Mouse (Mus musculus) heart, adult 2 months (tissue): ENCODE results near the gene Il1rn. TPM values are rescaled to one million over a fixed set of nuclear protein-coding genes. Genes with fewer than 3 reads are reported as not detected.
A peak's percentile ranks its signal among the peaks of the same experiment; 100 is the strongest.

Experiments
- DNase-seq, 2 experiments: peaks; one replicate each; pipeline ENCODE4 v3.0.0; 2021
- H3K27ac ChIP-seq: fragments of 200-600 bp; 2 replicates; pipeline ENCODE4 v1.8.1; 2022
- H3K27me3 ChIP-seq: fragments of 200-500 bp; 2 replicates; pipeline ENCODE4 v1.6.1; 2012; ENCODE audit warnings: mild to moderate bottlenecking, low read length, inconsistent platforms, mixed read lengths; ENCODE audit not compliant: control insufficient read depth, insufficient read depth
- H3K36me3 ChIP-seq: fragments of 200-500 bp; 2 replicates; pipeline ENCODE4 v1.6.1; 2012; ENCODE audit warnings: low read length, inconsistent platforms; ENCODE audit not compliant: control insufficient read depth, insufficient read depth
- H3K4me1 ChIP-seq: fragments of 200-500 bp; 2 replicates; pipeline ENCODE4 v1.6.1; 2011; ENCODE audit warnings: low read length; ENCODE audit not compliant: control insufficient read depth, insufficient read depth
- H3K4me3 ChIP-seq: fragments of 200-600 bp; 2 replicates; pipeline ENCODE4 v1.8.1; 2022
- H3K79me2 ChIP-seq: fragments of 200-500 bp; replicated peaks from 2 replicates; pipeline ENCODE4 v1.6.1; 2012; ENCODE audit warnings: mild to moderate bottlenecking, inconsistent platforms, low read length, moderate library complexity, mixed read lengths; ENCODE audit not compliant: control insufficient read depth, insufficient read depth
- H3K9ac ChIP-seq: fragments of 200-500 bp; 2 replicates; pipeline ENCODE4 v1.6.1; 2012; ENCODE audit warnings: low read depth, mild to moderate bottlenecking, control low read depth, inconsistent platforms, low read length, mixed read lengths
- CTCF ChIP-seq: fragments of 200-600 bp; IDR thresholded peaks from 2 replicates; pipeline ENCODE4 v1.8.1; 2022; ENCODE audit warnings: antibody characterized with exemption, mild to moderate bottlenecking, moderate library complexity
- EP300 ChIP-seq: fragments of 200-500 bp; IDR thresholded peaks from 2 replicates; pipeline ENCODE4 v1.6.1; 2011; ENCODE audit warnings: low read depth, low read length, control low read depth; ENCODE audit not compliant: insufficient read depth
- POLR2A ChIP-seq: fragments of 200-500 bp; IDR thresholded peaks from 2 replicates; pipeline ENCODE4 v1.6.1; 2011; ENCODE audit warnings: mild to moderate bottlenecking, low read depth, low read length, control low read depth; ENCODE audit not compliant: insufficient read depth
- WGBS: fragments of 180-500 bp; shearing (Covaris S2); methylation state at CpG from one replicate; pipeline ENCODE4 v1.1.7; 2018; 5-methylcytosine and 5-hydroxymethylcytosine counted together
- intact Hi-C: fragments of 180-260 bp; cut with DNase I; formaldehyde crosslinking; loops from one replicate; pipeline ENCODE4 v1.15.1; 2025
- long read RNA-seq: library from polyadenylated mRNA; stranded (forward); transcript quantifications from one replicate; pipeline ENCODE4 v2.0.0, GENCODE M21; 2021
- polyA plus RNA-seq: library from polyadenylated mRNA; depleted of rRNA; stranded (reverse); fragments of >200 nt; gene quantifications from 2 replicates; pipeline ENCODE4 v1.2.3, GENCODE M21; 2012; rRNA removed
- total RNA-seq, 2 experiments: library from RNA; stranded (reverse); gene quantifications; 2 replicates each; pipeline ENCODE4 v1.2.3; 2021

Gene Il1rn
- total RNA-seq (under 1 TPM; 0.09 to 0.37 TPM), polyA plus RNA-seq (0.12 and 0.23 TPM in 2 replicates)
- long read RNA-seq = 0 reads

DNA sequence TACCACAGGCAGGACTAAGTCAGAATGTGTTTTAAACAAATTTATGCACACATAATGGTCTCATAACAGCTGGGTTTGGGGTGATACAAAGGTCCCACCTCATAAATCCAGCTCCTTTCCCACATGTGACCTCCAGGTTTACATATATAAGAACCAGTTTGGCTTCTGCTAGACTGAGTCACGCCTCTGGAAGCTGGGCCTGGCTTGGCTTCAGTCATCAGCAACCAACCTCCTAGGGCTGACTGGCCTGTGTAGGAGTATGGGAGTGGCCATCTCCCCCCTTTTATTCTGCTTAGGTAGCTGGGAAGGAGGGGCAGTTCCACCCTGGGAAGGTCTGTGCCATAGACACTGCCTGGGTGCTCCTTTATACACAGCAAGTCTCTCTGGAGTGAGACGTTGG is at the start of gene Il1rn:
Il1rn (plus strand) TSS at position 309 of the 400 bp plus-strand sequence.
- no peak within 1 kb of the TSS for H3K9ac ChIP-seq
- H3K4me1 ChIP-seq = peaks cover 3% of the 10 kb centered on the region; the same call in 1 of the 2 replicates
- intact Hi-C loops = no loop called here
- DNase-seq = no peak
- H3K27ac ChIP-seq = no peak within 1 kb of the TSS
- H3K36me3 ChIP-seq = no peaks in the 10 kb centered on the region
- H3K4me3 ChIP-seq = no peak within 1 kb of the TSS
- WGBS = 86% methylated on average over 2 of the region's 2 CpGs
- H3K79me2 ChIP-seq = no peaks in the 10 kb centered on the region
- no peak for TF ChIP-seq POLR2A
- no peaks in the 10 kb centered on the region for H3K27me3 ChIP-seq

DNA sequence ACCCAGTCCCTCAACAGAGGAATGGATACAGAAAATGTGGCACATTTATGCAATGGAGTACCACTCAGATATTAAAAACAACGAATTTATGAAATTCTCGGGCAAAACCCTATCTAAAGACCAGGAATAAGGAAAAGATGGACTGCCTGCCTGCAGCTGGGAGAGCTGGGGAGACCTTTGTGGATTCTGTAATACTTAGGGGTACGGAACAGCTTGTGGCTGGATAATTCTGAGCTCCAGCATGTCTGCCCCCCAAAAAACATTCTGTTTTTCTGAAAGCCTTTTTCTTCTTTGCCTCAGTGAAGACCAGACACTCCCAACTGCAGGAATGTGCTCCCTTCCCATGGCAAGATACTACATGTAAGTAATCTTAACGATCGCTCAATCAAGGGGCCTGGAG is 45.8 kb upstream of the Il1rn start, which contains the start of gene Il1f10:
Il1f10 (plus strand) TSS at position 301 of the 400 bp plus-strand sequence.
- H3K4me1 ChIP-seq = no peaks in the 10 kb centered on the region
- intact Hi-C loops = no loop called here
- no peak for DNase-seq
- no peaks in the 10 kb centered on the region for H3K79me2 ChIP-seq
- no peak within 1 kb of the TSS for H3K27ac ChIP-seq
- no peaks in the 10 kb centered on the region for H3K36me3 ChIP-seq
- no peak within 1 kb of the TSS for H3K4me3 ChIP-seq
- TF ChIP-seq POLR2A = no peak
- no peak for TF ChIP-seq EP300
- TF ChIP-seq CTCF = no peak
- H3K27me3 ChIP-seq = no peaks in the 10 kb centered on the region
- no peak within 1 kb of the TSS for H3K9ac ChIP-seq
- 68% methylated on average over 5 of the region's 5 CpGs for WGBS

DNA sequence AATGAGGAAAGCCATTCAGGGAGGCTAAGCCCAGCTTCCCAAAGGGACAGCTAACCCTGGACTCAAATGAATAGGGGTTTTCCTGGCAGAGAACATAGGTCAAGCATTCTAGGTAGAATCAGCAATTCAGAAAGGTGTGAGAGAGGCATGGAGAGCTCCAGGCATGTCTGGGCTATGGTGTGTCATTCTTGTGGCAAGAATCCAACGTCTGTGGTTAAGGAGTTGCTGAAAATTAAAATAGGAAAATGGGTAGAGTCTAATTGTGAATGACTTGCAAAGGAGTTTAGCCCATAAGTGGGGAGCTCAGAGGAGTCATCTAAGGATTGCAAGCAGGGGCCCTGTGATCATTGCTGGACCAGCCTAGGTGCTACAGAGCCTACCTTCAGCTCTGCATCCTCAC is 42.0 kb upstream of the Il1rn start:
- no peak for DNase-seq
- WGBS = 32% methylated on average over 1 of the region's 1 CpGs
- intact Hi-C loops = no loop called here

DNA sequence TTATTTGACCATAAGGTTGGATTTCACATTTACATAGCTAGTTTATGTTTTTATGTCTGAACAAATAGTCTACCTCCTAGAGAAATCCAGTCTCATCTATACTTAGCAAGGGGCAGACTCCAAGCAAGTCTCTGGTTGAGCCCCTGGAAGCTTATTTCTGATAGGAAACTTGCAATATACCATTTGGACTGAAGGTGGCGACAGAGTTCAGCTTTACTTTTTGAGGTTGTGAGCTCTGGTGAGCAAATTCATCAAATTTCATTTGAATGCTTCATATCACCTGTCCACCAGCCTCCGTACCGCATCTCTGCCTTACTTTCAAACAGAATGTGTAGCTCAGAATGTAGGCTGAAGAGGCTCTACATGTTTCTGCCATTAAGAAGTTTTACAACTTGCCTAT is 39.8 kb upstream of the Il1rn start:
- Histone ChIP-seq H3K27ac (no peak overlapping the region), H3K9ac (no peak overlapping the region), H3K4me1 (no peaks in the 10 kb centered on the region), H3K4me3 (no peak overlapping the region), H3K36me3 (no peaks in the 10 kb centered on the region), H3K79me2 (no peaks in the 10 kb centered on the region), H3K27me3 (no peaks in the 10 kb centered on the region)
- WGBS = 4% methylated on average over 3 of the region's 3 CpGs
- DNase-seq = no peak
- intact Hi-C loops = loop anchor here (1.0 to 2.0 kb wide), 2 partner anchors 108 to 272 kb away; no protein-coding TSS in a partner anchor
- TF ChIP-seq CTCF (peak; percentile 88), EP300 (no peak), POLR2A (no peak)

More for the DNA sequence above, 42.0 kb upstream of the Il1rn start:
- TF ChIP-seq EP300 = no peak
- TF ChIP-seq POLR2A = no peak
- no peak for TF ChIP-seq CTCF
- no peak overlapping the region for H3K9ac ChIP-seq
- no peaks in the 10 kb centered on the region for H3K4me1 ChIP-seq
- no peak overlapping the region for H3K4me3 ChIP-seq
- no peaks in the 10 kb centered on the region for H3K27me3 ChIP-seq
- H3K79me2 ChIP-seq = no peaks in the 10 kb centered on the region
- H3K27ac ChIP-seq = no peak overlapping the region
- H3K36me3 ChIP-seq = no peaks in the 10 kb centered on the region

DNA sequence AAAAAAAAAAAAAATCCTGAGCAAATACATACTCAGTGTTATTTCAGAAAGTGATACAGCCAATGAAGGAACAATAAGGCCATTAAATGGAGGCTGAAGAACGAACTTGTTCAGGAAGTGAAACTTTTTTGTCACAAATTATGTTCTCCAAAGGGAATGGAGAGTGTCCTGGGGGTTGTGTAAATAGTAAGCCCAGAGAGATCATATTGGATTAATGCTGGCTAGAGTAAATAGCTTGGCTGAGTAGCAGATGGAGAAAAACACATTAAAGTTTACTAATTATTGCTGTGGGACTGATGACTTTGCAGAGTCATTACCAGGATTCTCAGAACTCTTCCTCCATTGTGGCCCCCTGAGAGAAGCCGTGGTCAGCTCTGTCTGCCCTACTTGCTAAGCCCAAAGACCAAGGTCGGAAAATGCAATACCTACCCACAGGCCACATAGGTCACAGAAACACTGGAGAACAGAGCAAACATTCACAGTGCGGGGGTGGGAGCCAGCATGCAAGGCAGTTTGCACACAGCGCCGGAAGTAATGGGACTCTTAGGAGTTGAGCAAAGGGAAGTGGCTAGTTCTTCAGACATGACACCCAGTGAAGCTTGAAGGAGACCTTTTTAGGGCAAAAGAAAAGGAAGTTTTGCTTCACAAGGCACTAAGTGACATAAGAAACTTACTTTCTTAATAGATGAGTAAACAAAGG is 25.2 kb upstream of the Il1rn start:
- DNase-seq = peak in 1 of 2 experiments; percentile 27

DNA sequence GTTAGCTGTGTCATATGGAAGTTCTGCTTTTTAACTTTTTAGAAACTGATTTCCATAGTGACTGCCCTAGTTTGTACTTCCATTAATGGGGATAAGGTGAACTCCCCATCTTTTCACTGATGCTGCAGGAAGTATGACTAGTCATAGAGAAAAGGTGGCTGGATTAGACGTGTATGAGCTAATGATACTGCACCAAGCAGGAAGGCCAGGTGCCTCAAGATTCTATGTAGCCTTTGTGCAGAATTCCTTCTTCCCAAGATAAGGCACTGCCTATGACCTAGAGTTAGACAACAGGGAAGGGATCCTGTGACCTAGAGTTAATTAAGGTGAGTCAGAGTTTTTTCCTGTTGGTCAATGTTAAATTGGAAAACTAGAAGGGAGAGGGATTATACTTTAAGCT is 19.7 kb upstream of the Il1rn start:
- H3K27ac ChIP-seq = no peak overlapping the region

More for the DNA sequence above, 25.2 kb upstream of the Il1rn start:
- TF ChIP-seq EP300 (no peak), CTCF (no peak), POLR2A (no peak)
- intact Hi-C loops = no loop called here
- Histone ChIP-seq H3K4me1 (no peaks in the 10 kb centered on the region), H3K4me3 (no peak overlapping the region), H3K36me3 (no peaks in the 10 kb centered on the region), H3K27ac (no peak overlapping the region), H3K9ac (no peak overlapping the region), H3K27me3 (no peaks in the 10 kb centered on the region), H3K79me2 (no peaks in the 10 kb centered on the region)
- WGBS = 62% methylated on average over 6 of the region's 6 CpGs

More for the DNA sequence above, 19.7 kb upstream of the Il1rn start:
- 54% methylated on average over 1 of the region's 1 CpGs for WGBS
- no peak for DNase-seq
- intact Hi-C loops = no loop called here
- no peaks in the 10 kb centered on the region for H3K27me3 ChIP-seq
- no peaks in the 10 kb centered on the region for H3K79me2 ChIP-seq
- H3K36me3 ChIP-seq = no peaks in the 10 kb centered on the region
- H3K9ac ChIP-seq = no peak overlapping the region
- TF ChIP-seq CTCF (no peak), EP300 (no peak), POLR2A (no peak)
- no peaks in the 10 kb centered on the region for H3K4me1 ChIP-seq
- H3K4me3 ChIP-seq = no peak overlapping the region
